Mouse (Mus musculus) bone marrow, adult 2 months (tissue): ENCODE results near the gene Zfp462. TPM values are rescaled to one million over a fixed set of nuclear protein-coding genes. Genes with fewer than 3 reads are reported as not detected.
"Not testable (repeated sequence)": the region's sequence is repeated elsewhere in the genome, so short reads cannot be mapped to it uniquely, and the experiment has no call there.

ENCODE experiments used
- H3K27ac ChIP-seq: fragments of 200-500 bp; 2 replicates; pipeline ENCODE4 v1.5.1; 2012; ENCODE audit warnings: low read depth, mild to moderate bottlenecking, control low read depth, inconsistent platforms, low read length; ENCODE audit not compliant: control insufficient read depth, poor library complexity, insufficient read depth
- H3K4me1 ChIP-seq: fragments of 200-500 bp; 2 replicates; pipeline ENCODE4 v1.6.1; 2011; ENCODE audit warnings: low read length; ENCODE audit not compliant: control insufficient read depth, insufficient read depth
- H3K4me3 ChIP-seq: fragments of 200-500 bp; replicated peaks from 2 replicates; pipeline ENCODE3; 2011; ENCODE audit warnings: mild to moderate bottlenecking, low read depth, low read length, control low read depth; ENCODE audit not compliant: control insufficient read depth
- CTCF ChIP-seq: fragments of 200-500 bp; IDR thresholded peaks from 2 replicates; pipeline ENCODE4 v1.5.1; 2011; ENCODE audit warnings: low read length, control low read depth; ENCODE audit not compliant: control insufficient read depth, insufficient read depth
- POLR2A ChIP-seq: fragments of 200-500 bp; IDR thresholded peaks from 2 replicates; pipeline ENCODE4 v1.6.1; 2011; ENCODE audit warnings: low read depth, mild to moderate bottlenecking, control low read depth, low read length, borderline replicate concordance; ENCODE audit not compliant: control insufficient read depth
- WGBS: fragments of 180-500 bp; shearing (Covaris S2); methylation state at CpG from one replicate; pipeline ENCODE4 v1.1.7; 2018; 5-methylcytosine and 5-hydroxymethylcytosine counted together
- polyA plus RNA-seq: library from polyadenylated mRNA; stranded (reverse); fragments of >200 nt; gene quantifications from 2 replicates; pipeline ENCODE4 v1.2.4, GENCODE M21; 2011; ENCODE audit warnings: low replicate concordance; ENCODE audit not compliant: missing spikeins, insufficient read depth, insufficient read length

Gene Zfp462
- polyA plus RNA-seq = 0.18 and 2.1 TPM in 2 replicates

GRCm38 (mm10) chr4:54944921-54945430 lies at the start of gene Zfp462:
Zfp462 (plus strand) TSS chr4:54945048.
- Histone ChIP-seq H3K4me1 (no peaks in the 10 kb centered on the region; the same call in 1 of the 2 replicates), H3K4me3 (no peak within 1 kb of the TSS), H3K27ac (no peak within 1 kb of the TSS)
- 2% methylated on average over 43 of the region's 43 CpGs for WGBS
- TF ChIP-seq CTCF (no peak), POLR2A (no peak)

GRCm38 (mm10) chr4:54896017-54896416 lies 48.8 kb upstream of the Zfp462 start:
- no peak for TF ChIP-seq CTCF
- TF ChIP-seq POLR2A = no peak
- H3K4me3 ChIP-seq = no peak overlapping the region
- H3K4me1 ChIP-seq = no peaks in the 10 kb centered on the region
- no peak overlapping the region for H3K27ac ChIP-seq
- WGBS = 85% methylated on average over 4 of the region's 4 CpGs

DNA sequence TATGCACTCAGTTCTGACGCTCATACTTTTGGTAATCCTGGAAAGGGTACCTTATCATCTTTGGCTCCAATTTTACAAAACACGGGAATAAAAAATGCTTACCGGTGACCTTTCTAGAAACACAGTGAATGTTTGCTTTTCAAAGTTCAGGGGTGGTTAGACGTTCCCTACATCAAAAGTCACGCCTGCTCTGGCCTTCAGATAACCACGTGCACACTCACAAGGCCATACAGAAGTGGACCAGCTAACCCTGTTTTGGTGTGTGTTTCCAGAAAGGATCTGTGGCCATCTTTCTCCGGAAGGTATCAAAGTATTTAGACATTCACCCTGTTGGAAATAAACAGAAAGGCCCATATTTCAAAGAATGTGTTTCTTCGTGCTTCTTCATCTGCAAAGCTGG lies 40.2 kb upstream of the Zfp462 start:
- no peak overlapping the region for H3K27ac ChIP-seq
- WGBS = 82% methylated on average over 8 of the region's 8 CpGs
- TF ChIP-seq CTCF = no peak
- TF ChIP-seq POLR2A = no peak
- H3K4me1 ChIP-seq = no peaks in the 10 kb centered on the region
- H3K4me3 ChIP-seq = no peak overlapping the region

GRCm38 (mm10) chr4:54905399-54905953 lies 39.4 kb upstream of the Zfp462 start:
- 71% methylated on average over 7 of the region's 7 CpGs for WGBS
- Histone ChIP-seq H3K4me1 (no peaks in the 10 kb centered on the region), H3K4me3 (no peak overlapping the region), H3K27ac (no peak overlapping the region)
- no peak for TF ChIP-seq POLR2A
- TF ChIP-seq CTCF = no peak

DNA sequence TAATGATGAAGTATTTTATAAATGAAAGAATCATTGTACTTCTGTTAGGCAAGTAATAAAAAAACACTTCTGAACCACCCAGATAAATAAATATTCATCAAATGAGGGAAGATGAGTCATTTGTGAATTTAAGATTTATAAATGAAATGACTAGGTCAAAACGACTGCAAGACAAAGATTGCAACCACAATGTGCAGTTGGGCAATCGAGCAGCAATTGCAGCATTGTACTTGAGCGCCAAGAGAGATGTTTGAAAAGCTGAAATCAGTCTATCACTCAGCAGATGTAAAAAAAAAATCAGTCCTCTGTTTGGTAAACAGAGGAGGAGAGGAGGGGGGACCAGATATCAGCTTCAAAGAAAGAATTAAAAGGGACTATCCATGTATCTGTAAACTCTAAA lies 34.5 kb upstream of the Zfp462 start:
- 44% methylated on average over 3 of the region's 3 CpGs for WGBS

DNA sequence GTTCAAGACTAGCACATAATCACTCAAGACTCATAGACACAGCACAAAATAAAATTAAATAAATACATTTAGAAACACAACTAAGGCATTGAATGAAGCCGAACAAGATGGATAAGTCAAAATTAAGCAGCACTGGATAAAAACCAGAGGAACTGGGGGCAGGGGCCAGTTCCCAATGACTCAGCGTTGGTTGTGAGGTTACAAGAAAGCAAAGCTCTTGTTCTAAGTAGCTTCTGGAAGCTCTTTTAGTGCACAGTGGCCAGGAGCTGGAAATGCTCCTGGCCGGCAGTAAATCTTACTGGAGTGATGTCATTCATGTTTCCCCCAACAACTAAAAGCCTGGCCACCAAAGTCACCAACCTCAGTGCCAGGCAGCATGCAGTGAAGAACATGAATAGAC lies 26.6 kb upstream of the Zfp462 start:
- Histone ChIP-seq H3K27ac (no peak overlapping the region), H3K4me3 (no peak overlapping the region), H3K4me1 (no peaks in the 10 kb centered on the region)
- TF ChIP-seq CTCF = no peak
- no peak for TF ChIP-seq POLR2A
- WGBS = 36% methylated on average over 3 of the region's 3 CpGs

More for the DNA sequence above, 34.5 kb upstream of the Zfp462 start:
- Histone ChIP-seq H3K27ac (no peak overlapping the region), H3K4me1 (no peaks in the 10 kb centered on the region), H3K4me3 (no peak overlapping the region)
- TF ChIP-seq POLR2A (no peak), CTCF (no peak)

DNA sequence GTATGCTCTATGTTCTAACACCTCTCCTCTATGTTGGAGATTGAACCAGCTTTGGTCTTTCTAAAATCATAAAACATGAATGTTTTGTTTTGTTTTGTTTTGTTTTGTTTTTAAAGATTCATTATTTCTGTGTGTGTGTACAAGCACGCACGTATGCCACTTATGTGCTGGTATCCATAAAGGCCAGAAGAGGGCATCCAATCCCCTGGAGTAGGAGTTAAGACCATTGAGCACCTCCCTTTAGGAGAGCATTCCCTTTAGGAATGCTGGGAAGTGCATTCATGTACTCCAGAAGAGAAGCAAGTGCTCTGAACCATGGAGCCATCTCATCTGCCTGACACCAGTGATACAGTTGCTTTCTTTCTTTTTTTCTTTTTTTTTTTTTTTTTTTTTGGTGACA lies 21.5 kb upstream of the Zfp462 start:
- Histone ChIP-seq H3K27ac (no peak overlapping the region), H3K4me1 (no peaks in the 10 kb centered on the region), H3K4me3 (no peak overlapping the region)
- no peak for TF ChIP-seq POLR2A
- no peak for TF ChIP-seq CTCF
- WGBS = 84% methylated on average over 2 of the region's 2 CpGs

DNA sequence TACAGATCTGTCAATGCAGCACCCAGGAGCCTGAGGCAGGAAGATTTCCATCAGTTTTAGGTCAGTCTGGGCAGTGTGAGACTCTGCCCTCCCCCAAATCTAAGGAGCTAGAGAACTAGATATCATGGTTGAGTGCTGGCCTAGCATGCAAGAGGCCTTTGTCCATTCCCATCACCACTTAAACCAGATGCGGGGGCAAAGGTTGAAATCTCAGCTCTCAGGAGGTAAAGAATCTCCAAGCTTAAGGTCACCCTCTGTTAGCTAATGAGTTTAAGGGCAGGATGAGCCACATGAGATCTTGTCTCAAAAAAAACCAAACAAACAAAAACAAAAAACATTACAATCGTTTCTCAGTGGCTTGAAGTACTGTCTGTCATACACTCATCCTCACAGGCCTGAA lies 20.5 kb upstream of the Zfp462 start:
- WGBS = 85% methylated on average over 2 of the region's 2 CpGs
- no peaks in the 10 kb centered on the region for H3K4me1 ChIP-seq
- TF ChIP-seq CTCF = no peak
- TF ChIP-seq POLR2A = no peak
- no peak overlapping the region for H3K27ac ChIP-seq
- H3K4me3 ChIP-seq = no peak overlapping the region

DNA sequence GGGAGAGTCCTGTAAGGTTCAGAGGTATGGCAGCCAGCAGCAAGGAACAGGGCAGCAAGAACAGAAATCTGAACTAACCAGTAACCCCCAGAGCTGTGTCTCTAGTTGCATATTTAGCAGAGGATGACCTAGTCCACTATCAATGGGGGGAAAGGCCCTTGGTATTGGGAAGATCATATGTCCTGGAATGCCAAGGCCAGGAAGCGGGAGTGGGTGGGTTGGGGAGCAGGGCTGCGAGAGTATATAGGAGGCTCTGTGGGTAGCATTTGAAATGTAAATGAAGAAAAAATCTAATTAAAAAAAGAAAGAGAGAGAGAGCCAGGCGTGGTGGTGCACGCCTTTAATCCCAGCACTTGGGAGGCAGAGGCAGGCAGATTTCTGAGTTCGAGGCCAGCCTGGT lies 18.4 kb upstream of the Zfp462 start:
- 86% methylated on average over 5 of the region's 5 CpGs for WGBS
- H3K27ac ChIP-seq = not testable (repeated sequence)

DNA sequence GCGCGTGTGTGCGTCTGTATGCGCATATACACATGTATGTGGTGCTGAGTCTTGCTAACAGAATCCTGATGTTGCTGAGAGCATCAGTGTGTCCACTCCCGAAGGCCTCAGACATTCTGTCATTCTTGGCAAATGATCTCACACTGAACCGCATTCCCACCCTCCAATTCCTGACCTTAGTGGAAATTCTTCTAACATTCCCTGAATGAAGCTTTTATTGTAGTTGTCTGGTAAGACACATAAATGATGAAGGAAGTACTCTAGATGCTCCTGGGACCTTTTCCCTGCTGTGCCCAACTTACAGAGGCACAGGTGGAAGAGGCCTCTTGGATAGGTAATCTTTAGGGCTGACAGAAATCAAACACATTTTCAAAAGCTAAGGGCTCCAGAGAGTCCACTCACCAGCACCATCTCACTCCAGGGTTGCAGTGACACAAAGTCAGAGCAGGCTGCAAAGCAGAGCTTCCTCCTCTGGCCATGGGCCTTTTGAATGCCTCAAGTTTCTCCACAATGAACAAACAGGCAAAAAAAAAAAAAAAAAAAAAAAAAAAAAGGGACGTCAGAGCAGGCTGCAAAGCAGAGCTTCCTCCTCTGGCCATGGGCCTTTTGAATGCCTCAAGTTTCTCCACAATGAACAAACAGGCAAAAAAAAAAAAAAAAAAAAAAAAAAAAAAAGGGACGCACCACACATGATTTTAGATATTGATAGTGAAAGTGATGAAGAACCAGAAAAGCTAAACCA lies 17.4 kb upstream of the Zfp462 start:
- H3K27ac ChIP-seq, H3K4me1 ChIP-seq, H3K4me3 ChIP-seq: not testable (repeated sequence)
- WGBS = 68% methylated on average over 8 of the region's 8 CpGs

More for the DNA sequence above, 18.4 kb upstream of the Zfp462 start:
- not testable (repeated sequence) for H3K4me1 ChIP-seq, H3K4me3 ChIP-seq
